Mouse (Mus musculus) forebrain, embryonic 15.5 days (tissue): ENCODE measurements around the gene Mpo. TPM values are rescaled to one million over a fixed set of nuclear protein-coding genes. Genes with fewer than 3 reads are reported as not detected.

Source experiments
- ATAC-seq: fragments of 200-750 bp; cut with Nextera tagmentation; replicated peaks from 2 replicates; pipeline ENCODE4 v1.8.0; 2017; ENCODE audit warnings: mild to moderate bottlenecking, moderate TSS enrichment, moderate library complexity
- H3K27ac ChIP-seq: fragments of 300-500 bp; sonication (generic); replicated peaks from 2 replicates; pipeline ENCODE4 v1.5.1; 2015; ENCODE audit warnings: mild to moderate bottlenecking, inconsistent platforms
- H3K27me3 ChIP-seq: fragments of 300-500 bp; sonication (generic); 2 replicates; pipeline ENCODE4 v1.6.1; 2015; ENCODE audit warnings: inconsistent platforms
- H3K36me3 ChIP-seq: fragments of 300-500 bp; sonication (generic); 2 replicates; pipeline ENCODE4 v1.6.1; 2015; ENCODE audit warnings: mild to moderate bottlenecking, inconsistent platforms
- H3K4me1 ChIP-seq: fragments of 300-500 bp; sonication (generic); 2 replicates; pipeline ENCODE4 v1.6.1; 2015; ENCODE audit warnings: inconsistent platforms
- H3K4me2 ChIP-seq: fragments of 300-500 bp; sonication (generic); replicated peaks from 2 replicates; pipeline ENCODE4 v1.6.1; 2015; ENCODE audit warnings: mild to moderate bottlenecking, inconsistent platforms
- H3K4me3 ChIP-seq: fragments of 300-500 bp; sonication (generic); 2 replicates; pipeline ENCODE4 v1.5.1; 2015; ENCODE audit warnings: mild to moderate bottlenecking, inconsistent platforms
- H3K9ac ChIP-seq: fragments of 300-500 bp; sonication (generic); replicated peaks from 2 replicates; pipeline ENCODE4 v1.6.1; 2015; ENCODE audit warnings: mild to moderate bottlenecking, inconsistent platforms
- H3K9me3 ChIP-seq: fragments of 300-500 bp; sonication (generic); 2 replicates; pipeline ENCODE4 v1.6.1; 2016; ENCODE audit warnings: inconsistent platforms
- whole genome bisulfite sequencing: fragments of 180-500 bp; shearing (Covaris S2); methylation state at CpG from one replicate; pipeline ENCODE4 v1.1.7; 2015; ENCODE audit warnings: mixed read lengths; 5-methylcytosine and 5-hydroxymethylcytosine counted together
- polyA plus RNA-seq: library from polyadenylated mRNA; unstranded; fragments of >200 nt; fragmentation: Nextera tagmentation; extraction: Ambion mirVana; gene quantifications from 2 replicates; pipeline ENCODE4 v1.2.1, GENCODE M21; 2015

Gene Mpo
- polyA plus RNA-seq, 1 experiment from 2014 or later: 0.18 TPM

DNA sequence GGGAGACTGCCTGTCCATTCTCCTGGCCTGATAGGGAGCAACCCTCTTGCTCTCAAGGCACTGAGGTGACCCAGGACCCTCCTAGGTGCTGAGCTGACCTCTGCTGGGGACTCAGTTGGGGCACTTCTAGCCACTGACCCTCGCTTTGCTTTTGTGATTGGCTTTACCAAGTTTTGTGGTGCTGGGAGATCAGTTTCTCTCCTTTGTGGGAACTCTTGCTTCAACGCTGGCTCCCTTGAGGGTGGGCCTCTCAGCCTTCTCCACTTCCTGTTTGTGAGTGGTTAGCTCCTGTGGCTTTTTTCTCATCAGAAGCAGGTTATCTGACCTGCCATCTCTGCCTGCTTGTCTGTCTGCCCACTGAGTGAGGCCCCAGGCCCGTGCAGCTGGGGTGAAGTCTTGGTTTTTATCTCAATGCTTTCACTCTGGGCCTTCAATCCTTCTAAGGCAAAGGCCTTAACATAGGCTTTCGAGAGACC is 41.9 kb upstream of the Mpo start:
- no peak for ATAC-seq
- H3K4me2 ChIP-seq: no peak overlapping the region
- H3K27ac ChIP-seq: no peak overlapping the region
- no peak overlapping the region for H3K4me3 ChIP-seq
- no peaks in the 10 kb centered on the region for H3K4me1 ChIP-seq
- H3K27me3 ChIP-seq: 0 out of 2 replicates have a peak, but pooled peaks cover 3% of the 10 kb centered on the region
- no peaks in the 10 kb centered on the region for H3K36me3 ChIP-seq
- H3K9ac ChIP-seq: no peak overlapping the region
- WGBS: 68% methylated on average over 4 of the region's 4 CpGs
- H3K9me3 ChIP-seq: no peaks in the 10 kb centered on the region

DNA sequence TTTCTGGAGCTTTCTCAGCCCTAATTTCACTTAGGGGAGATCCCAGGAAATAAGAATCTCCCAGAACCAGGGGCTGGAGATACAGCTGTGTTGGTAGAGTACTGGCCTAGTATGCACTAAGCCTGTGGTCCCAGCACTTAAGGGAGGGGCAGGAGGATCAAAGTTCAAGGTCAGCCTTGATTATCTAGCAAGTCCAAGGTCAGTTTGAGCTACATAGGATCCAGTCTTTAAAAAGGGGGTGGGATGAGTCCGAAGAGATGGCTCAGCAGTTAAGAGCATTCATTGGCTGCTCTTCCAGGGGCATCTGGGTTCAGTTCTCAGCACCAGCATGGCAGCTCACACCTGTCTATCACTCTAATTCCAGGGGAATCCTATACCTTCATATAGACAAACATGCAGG is 41.1 kb upstream of the Mpo start:
- WGBS: 84% methylated on average over 1 of the region's 1 CpGs
- H3K27me3 ChIP-seq: 0 out of 2 replicates have a peak, but pooled peaks cover 3% of the 10 kb centered on the region
- H3K4me3 ChIP-seq: no peak overlapping the region
- no peak overlapping the region for H3K27ac ChIP-seq
- no peak overlapping the region for H3K4me2 ChIP-seq
- H3K4me1 ChIP-seq: no peaks in the 10 kb centered on the region
- no peaks in the 10 kb centered on the region for H3K9me3 ChIP-seq
- no peak overlapping the region for H3K9ac ChIP-seq
- H3K36me3 ChIP-seq: no peaks in the 10 kb centered on the region
- no peak for ATAC-seq

DNA sequence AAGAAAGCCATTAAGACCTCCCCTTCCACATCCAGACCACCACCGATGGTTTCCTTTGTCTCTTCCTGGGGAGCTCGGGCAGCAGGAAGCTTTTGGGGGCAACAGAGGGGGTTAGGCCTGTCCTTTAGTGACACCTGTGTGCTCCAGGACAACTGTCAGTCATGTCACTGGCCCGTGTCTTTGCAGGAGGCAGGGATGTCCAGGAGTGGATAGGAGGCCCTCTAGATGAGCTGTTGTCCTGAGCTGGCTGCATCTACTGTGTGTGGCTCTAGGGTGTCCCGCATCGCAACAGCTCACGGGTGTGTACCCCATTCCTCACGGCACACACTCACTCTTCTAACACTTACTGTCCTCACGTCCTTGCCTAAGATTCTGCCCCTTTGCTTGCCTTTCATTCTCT is 40.1 kb upstream of the Mpo start:
- no peak overlapping the region for H3K27ac ChIP-seq
- 82% methylated on average over 8 of the region's 8 CpGs for WGBS
- no peaks in the 10 kb centered on the region for H3K4me1 ChIP-seq
- H3K9ac ChIP-seq: no peak overlapping the region
- no peaks in the 10 kb centered on the region for H3K36me3 ChIP-seq
- no peak for ATAC-seq
- H3K4me2 ChIP-seq: no peak overlapping the region
- H3K4me3 ChIP-seq: no peak overlapping the region
- H3K9me3 ChIP-seq: no peaks in the 10 kb centered on the region
- 0 out of 2 replicates have a peak, but pooled peaks cover 3% of the 10 kb centered on the region for H3K27me3 ChIP-seq

DNA sequence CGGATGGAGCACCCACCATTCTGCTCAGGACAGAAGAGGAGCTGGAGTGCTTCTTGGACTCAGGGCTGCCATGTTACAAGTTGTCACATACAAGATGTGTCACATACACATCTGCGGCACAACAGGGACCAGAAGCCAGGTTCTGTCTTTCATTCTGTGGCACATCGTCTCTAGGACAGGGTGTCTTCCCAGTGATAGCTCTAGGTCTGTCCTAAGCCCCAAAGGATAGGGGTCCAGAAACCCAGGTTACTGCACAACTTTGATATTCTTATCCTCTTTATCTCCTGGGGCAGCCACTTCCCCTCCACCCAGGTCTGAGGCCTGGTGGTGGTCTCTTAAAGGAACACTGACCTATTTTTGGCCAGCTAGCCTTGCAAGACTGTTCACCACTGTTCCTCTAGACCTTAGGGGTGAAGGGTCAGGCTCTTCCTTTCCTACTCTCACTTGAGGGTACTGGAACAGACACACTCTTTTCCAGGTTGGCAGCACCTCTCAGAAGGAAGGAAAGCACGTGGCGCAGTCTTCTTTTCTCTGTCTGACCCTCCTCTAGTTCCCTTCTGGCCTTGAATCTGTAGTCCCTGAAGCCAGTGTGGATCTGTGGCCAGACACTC is 39.4 kb upstream of the Mpo start:
- H3K4me2 ChIP-seq: no peak overlapping the region
- H3K9ac ChIP-seq: no peak overlapping the region
- no peak overlapping the region for H3K4me3 ChIP-seq
- no peaks in the 10 kb centered on the region for H3K9me3 ChIP-seq
- H3K27ac ChIP-seq: no peak overlapping the region
- H3K4me1 ChIP-seq: no peaks in the 10 kb centered on the region
- 0 out of 2 replicates have a peak, but pooled peaks cover 3% of the 10 kb centered on the region for H3K27me3 ChIP-seq
- H3K36me3 ChIP-seq: no peaks in the 10 kb centered on the region
- ATAC-seq: no peak
- WGBS: 87% methylated on average over 5 of the region's 5 CpGs

DNA sequence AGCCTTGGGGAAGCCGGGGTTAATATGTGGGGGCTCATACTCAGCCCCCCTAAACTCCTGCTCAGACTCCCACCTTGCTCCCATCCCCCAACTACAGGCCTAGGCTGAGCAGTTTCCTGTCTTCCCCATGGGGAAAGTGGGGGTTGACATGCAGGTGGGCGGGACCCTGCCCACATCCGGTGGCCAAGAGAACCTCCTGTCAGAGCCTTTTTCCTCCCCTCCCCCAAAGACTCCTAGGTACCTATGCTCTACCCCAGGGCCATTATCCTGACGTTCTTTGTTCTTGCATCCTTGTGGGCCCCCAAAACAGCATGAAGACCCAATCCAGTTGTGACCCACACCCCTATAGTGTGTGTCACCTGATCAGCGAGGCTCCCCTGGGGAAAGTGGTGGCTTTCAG is 38.8 kb upstream of the Mpo start:
- 69% methylated on average over 5 of the region's 5 CpGs for WGBS
- Histone ChIP-seq H3K27ac (no peak overlapping the region), H3K4me3 (no peak overlapping the region), H3K9me3 (no peaks in the 10 kb centered on the region), H3K4me1 (no peaks in the 10 kb centered on the region; the same call in 1 of the 2 replicates), H3K27me3 (no peaks in the 10 kb centered on the region), H3K9ac (no peak overlapping the region), H3K4me2 (no peak overlapping the region), H3K36me3 (no peaks in the 10 kb centered on the region)
- ATAC-seq: no peak

DNA sequence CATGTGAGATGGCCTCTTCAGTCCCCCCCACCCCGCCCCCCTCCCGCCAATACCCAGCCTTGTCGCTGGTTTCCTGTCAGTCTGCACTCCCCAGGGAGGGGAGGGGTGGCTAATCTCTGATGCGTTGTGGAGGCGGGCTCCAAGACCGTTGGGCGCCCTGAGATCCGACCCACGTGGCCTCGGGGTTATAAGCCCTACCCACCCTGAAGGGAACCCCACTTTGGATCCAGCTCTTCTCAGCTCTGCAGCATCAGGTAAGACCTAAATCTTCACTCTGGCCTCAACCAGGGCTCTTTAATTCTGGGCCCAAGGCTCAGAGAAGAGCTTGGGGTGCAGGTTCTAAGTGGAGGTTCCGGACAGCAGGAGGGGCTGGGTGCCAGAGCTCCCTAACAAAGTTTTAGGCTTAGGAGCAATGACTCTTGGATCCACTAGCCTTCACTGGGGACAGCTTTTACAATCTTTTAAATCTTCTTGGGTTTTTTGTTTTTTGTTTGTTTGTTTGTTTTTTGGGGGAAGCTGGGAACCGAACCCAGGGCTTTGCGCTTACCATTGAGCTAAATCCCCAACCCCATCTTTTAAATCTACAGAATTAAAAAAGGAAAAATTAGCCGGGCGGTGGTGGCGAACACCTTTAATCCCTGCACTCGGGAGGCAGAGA is 37.9 kb upstream of the Mpo start:
- Histone ChIP-seq H3K4me1 (peaks cover 7% of the 10 kb centered on the region), H3K36me3 (no peaks in the 10 kb centered on the region), H3K4me2 (no peak overlapping the region), H3K27me3 (no peaks in the 10 kb centered on the region), H3K4me3 (no peak overlapping the region), H3K27ac (no peak overlapping the region), H3K9me3 (no peaks in the 10 kb centered on the region), H3K9ac (no peak overlapping the region)
- no peak for ATAC-seq
- WGBS: 83% methylated on average over 17 of the region's 17 CpGs

DNA sequence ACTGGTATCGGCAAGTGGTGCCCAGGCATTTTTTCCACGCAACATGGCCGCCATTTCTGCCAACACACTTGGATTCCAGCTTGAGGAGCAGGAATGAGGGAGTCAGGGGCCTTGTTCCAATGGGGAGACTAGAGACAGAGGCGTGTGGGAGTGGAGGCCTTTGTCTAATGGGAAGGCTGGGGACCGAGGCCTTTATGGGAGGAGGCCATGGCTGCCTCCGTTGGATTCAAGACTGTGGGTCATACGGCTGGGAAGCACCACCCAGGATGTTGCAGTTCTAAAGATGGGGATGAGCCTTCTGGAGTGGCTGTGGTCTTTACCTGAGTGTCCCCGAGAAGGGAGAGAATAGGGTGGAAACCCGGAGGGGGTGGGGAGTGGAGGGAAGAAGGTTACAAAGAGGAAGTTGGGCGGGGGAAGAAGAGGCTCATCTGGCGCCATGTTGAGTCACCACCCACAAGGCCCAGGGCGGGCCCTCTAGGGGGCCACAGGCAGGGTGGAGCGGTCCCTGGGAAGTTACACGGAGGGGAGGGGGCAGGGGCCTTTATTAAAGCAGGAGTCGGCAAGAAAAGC is 37.0 kb upstream of the Mpo start:
- H3K4me1 ChIP-seq: peaks cover 15% of the 10 kb centered on the region
- no peak for ATAC-seq
- H3K9me3 ChIP-seq: no peaks in the 10 kb centered on the region
- no peak overlapping the region for H3K4me3 ChIP-seq
- no peak overlapping the region for H3K9ac ChIP-seq
- H3K4me2 ChIP-seq: no peak overlapping the region
- WGBS: 91% methylated on average over 15 of the region's 15 CpGs
- H3K27ac ChIP-seq: no peak overlapping the region
- H3K27me3 ChIP-seq: no peaks in the 10 kb centered on the region
- H3K36me3 ChIP-seq: no peaks in the 10 kb centered on the region

DNA sequence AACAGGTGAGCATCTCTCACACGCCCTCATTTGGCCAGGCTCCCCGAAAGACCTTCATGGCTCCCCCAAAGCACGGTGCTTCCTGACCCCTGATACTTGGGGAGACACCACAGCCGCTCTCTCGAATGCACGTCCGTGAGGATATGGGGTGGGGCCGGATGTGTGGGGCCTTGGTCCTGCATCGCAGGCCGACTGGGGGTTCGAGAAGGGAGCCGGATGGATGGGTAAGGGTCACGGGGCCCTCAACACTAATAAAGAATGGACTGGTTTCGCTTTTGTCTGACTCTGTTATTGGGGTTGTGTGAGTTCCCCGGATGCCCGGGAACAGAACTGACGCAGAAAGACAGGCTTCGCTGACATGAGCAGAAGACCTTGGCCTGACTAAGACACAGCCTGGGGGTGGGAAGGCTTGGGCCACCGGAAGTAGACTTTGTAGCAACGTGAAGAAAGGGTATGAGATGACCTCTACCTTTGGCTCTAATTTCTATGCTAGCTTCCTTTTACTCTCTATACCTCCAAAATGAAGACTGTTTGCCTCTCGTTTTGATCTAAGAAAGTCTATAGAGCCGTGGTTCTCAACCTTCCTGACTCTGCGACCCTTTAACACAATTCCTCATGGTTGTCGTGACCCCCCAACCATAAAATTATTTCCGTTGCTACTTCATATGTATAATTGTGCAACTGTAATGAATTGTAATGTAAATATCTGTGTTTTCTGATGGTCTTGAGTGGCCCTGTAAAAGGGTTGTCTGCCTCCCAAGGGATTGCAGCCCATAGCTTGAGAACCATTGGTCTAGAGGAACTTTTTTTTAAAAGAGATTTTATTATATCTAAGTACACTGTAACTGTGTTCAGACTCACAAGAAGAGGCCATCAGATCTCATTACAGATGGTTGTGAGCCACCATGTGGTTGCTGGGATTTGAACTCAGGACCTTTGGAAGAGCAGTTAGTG is 36.1 kb upstream of the Mpo start:
- Histone ChIP-seq H3K27ac (no peak overlapping the region), H3K9me3 (no peaks in the 10 kb centered on the region), H3K9ac (no peak overlapping the region), H3K4me3 (no peak overlapping the region), H3K4me2 (no peak overlapping the region), H3K36me3 (no peaks in the 10 kb centered on the region), H3K4me1 (peaks cover 24% of the 10 kb centered on the region), H3K27me3 (no peaks in the 10 kb centered on the region; the same call in 1 of the 2 replicates)
- ATAC-seq: no peak
- 89% methylated on average over 25 of the region's 25 CpGs for WGBS

DNA sequence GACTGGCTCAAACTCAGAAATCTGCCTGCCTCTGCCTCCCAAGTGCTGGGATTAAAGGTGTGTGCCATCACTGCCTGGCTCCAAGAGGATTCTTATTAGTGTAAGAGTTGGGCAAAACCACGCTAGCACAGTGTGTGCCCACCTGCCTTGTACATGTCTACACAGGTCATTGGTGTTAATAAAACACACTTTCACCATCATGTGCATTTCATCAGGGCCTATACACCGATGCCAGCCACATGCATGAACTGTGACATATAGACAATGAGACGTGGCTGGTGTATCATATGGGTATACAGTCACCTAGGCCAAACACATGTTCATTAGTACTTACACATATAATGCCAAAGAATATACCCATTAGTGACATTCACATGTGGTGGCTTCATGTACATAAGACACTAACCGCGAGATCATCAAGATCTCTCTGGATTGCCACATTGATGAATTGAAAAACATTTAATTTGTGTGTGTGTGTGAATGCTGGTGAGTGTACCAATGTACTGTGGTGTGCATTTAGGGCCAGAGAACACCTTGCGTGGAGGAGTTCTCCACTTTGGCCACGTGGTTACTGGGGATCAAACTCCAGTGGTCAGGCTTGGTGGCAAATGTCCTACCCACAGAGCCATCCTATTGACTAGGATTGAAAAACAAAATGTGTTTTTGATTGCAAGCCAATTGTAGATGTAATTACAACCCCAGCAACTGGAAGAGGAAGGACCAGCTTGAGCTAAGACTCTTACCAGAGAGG is 35.0 kb upstream of the Mpo start:
- H3K4me1 ChIP-seq: peaks cover 35% of the 10 kb centered on the region
- no peaks in the 10 kb centered on the region; the same call in 1 of the 2 replicates for H3K27me3 ChIP-seq
- H3K9me3 ChIP-seq: no peaks in the 10 kb centered on the region
- H3K9ac ChIP-seq: no peak overlapping the region
- H3K27ac ChIP-seq: no peak overlapping the region
- H3K4me2 ChIP-seq: no peak overlapping the region
- 83% methylated on average over 7 of the region's 7 CpGs for WGBS
- H3K4me3 ChIP-seq: no peak overlapping the region
- ATAC-seq: no peak
- no peaks in the 10 kb centered on the region for H3K36me3 ChIP-seq

DNA sequence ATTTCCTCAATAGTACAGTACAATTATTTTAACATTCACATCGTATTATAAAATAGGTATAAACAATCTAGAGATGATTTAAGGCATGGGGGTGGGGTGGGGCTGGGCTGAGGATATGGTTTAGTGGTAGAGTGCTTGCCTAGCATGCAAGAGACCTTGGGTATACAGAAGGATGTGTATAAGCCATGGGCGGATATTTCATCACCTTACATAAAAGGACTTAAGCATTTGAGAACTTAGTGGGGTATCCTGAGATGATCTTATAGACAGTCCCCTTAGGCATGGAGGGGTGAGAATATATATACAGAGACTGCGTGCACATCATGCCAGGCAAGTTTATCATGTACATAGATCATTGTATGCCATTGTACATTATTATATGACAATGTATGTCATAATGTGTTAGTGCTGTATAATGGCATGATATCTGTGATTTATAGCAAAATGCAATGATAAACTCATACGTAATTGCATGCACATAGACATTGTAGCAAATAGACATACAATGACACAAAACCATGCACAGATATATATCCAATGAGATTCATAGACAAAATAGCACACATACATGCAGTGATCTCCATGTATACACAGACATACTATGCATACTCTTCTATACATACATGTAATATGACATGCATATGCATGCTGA is 34.3 kb upstream of the Mpo start:
- H3K4me1 ChIP-seq: peaks cover 42% of the 10 kb centered on the region
- no peaks in the 10 kb centered on the region; the same call in 1 of the 2 replicates for H3K27me3 ChIP-seq
- H3K4me2 ChIP-seq: no peak overlapping the region
- H3K36me3 ChIP-seq: no peaks in the 10 kb centered on the region
- H3K4me3 ChIP-seq: no peak overlapping the region
- WGBS: 72% methylated on average over 4 of the region's 4 CpGs
- no peak overlapping the region for H3K9ac ChIP-seq
- no peak for ATAC-seq
- H3K27ac ChIP-seq: no peak overlapping the region
- H3K9me3 ChIP-seq: no peaks in the 10 kb centered on the region

DNA sequence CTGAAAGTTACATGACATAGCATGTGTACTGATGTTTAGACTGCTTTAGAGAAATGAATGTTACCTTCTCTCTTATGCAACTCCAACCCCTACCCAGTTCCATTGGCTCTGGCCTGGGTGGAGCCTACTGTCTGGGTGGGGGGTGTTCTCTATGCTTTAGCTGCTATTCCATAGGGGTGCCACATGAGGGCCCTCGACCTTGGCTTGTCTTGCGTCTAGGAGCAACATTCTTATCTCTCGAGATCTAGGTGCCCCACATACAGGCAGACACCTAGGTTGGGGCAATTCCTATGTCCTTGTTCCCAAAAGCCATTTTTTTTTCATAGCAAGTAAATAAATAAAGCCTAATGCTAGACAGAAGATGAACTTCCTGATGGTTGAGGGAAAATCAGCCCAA is 33.8 kb upstream of the Mpo start:
- H3K27me3 ChIP-seq: no peaks in the 10 kb centered on the region; the same call in 1 of the 2 replicates
- 6% methylated on average over 3 of the region's 3 CpGs for WGBS
- peak overlapping the region; percentile 95 for H3K4me2 ChIP-seq
- H3K9me3 ChIP-seq: no peaks in the 10 kb centered on the region
- peaks cover 45% of the 10 kb centered on the region for H3K4me1 ChIP-seq
- H3K4me3 ChIP-seq: peak overlapping the region; percentile 68; the same call in 1 of the 2 replicates
- H3K9ac ChIP-seq: no peak overlapping the region
- H3K27ac ChIP-seq: peak overlapping the region; percentile 80
- no peaks in the 10 kb centered on the region for H3K36me3 ChIP-seq
- ATAC-seq: no peak
